Mouse (Mus musculus): ENCODE data around the gene Raly. TPM values are rescaled to one million over a fixed set of nuclear protein-coding genes. Genes with fewer than 3 reads are reported as not detected.

Raly gene
- 202 TPM for polyA plus RNA-seq (2014; fragmentation: Illumina TruSeq; extraction: RNeasy Lipid Tissue Mini Kit (QIAGEN cat#74804))

DNA sequence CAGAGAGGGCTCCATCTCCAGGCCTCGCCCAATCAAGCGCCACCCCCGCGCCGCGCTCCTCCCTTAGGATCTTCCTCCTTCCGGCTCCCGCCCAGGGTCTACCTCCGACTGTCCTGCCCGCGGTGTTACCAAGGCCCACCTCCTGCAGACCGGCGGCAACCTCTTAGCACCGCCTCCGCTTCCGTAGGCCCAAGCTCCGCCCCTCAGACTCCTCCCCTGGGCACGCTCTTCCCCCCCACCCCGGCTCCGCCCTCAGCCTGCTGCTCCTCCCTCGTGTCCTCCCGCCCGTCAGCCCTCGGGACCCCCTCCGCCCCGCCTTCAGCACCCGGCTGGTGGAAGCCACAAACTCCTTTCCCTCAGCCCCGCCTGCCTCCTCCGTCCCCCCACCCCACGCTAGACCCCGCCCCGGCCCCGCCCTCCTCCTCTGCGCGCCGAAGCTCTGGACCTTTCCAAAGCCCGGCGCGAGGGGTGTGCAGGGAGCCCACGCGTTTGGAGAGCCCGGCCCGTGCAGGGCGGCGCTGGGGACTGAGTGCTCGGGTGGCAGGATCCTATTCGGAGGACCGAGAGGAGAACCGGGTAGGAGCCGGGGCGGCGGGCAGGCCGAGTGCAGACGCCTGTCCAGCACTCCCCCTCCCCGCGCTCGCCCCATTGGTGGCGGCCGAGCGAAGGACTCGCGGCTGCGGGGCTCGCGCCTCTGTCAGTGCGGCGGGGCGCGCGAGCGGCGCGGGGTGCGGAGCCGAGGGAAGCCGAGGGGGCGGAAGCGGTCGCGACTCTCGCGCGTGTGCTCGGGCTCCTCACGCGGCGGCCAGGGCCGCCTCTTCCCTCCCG lies at the start of gene Raly, which contains the start of gene a:
Gene Raly (plus strand): TSS at position 441 of the 828 bp plus-strand sequence.
Gene a (plus strand): TSS at position 747 of the 828 bp plus-strand sequence.

DNA sequence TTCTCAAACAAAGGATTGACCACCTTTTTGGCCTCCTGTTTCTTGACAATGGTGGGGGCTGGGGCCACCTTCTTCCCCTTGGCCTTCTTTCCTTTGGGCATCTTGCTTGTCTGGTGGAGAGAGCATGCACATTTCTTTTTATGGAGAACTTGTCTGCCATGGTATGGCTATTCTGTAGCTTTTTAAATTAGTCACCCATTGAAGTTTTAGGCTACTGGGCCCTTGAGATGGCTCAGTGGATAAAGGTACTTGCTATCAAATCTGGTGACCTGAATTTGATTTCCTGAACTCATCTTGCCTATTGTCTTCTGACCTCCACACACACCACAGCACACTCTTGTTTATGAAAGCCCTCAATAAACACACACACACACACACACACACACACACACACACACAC lies 21.0 kb upstream of the Raly start, which contains the start of gene Gm14214:
Gene Gm14214 (minus strand): TSS at position 101 of the 400 bp plus-strand sequence.

DNA sequence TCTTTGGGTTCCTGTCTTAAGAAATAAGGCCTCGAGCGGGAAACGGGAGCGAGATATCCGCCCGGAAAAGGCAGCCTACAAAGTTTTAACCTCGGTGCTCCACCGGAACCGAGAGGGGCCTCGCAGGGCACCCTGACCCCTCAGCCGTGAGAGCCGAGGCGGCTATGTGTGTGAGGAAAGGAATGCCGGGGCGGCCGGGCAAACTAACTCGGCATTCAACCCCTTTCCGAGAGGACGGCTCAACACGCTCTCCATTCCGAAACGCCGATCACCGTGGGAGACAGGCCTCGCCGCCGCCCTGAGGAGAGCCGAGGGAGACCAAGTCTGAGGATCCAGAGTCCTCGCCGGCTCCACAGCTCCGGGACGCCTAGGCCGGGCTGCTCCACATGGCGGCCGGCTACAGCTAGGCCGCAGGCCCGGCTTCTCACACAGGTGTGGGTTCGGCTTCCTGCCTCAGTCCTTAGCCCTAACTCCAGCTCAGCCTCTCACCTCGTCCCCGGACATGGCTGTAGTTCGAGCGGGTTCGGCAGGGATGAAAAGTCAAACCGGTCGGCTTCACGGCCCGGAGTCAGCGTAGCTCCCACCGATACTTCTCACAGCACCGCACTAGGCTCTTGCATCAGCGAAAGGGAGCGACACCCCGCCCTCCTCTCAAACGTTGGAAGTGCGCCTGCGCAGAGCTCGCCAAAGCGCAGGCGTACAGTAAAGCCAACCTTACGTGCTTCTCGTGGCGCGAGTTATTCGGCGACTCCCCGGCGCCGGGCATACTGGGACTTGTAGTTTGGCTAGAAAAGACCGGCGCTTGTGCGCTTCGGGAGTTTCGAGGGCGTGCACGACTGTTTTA lies 101.5 kb downstream of the Raly start, which contains the start of gene Eif2s2:
Gene Eif2s2 (minus strand): TSS at position 735 of the 844 bp plus-strand sequence.

Other genes with a start within 250 kb of the Raly start
- gene 1700003F12Rik, start 244.0 kb upstream of the Raly start, polyA plus RNA-seq (2014; fragmentation: Illumina TruSeq; extraction: RNeasy Lipid Tissue Mini Kit (QIAGEN cat#74804)) = not detected
- not detected for gene Actl10, start 239.3 kb upstream of the Raly start, polyA plus RNA-seq (2014; fragmentation: Illumina TruSeq; extraction: RNeasy Lipid Tissue Mini Kit (QIAGEN cat#74804))
- gene Necab3, start 232.2 kb upstream of the Raly start, polyA plus RNA-seq (2014; fragmentation: Illumina TruSeq; extraction: RNeasy Lipid Tissue Mini Kit (QIAGEN cat#74804)) = not detected
- 0.17 TPM for gene E2f1, start 221.2 kb upstream of the Raly start, polyA plus RNA-seq (2014; fragmentation: Illumina TruSeq; extraction: RNeasy Lipid Tissue Mini Kit (QIAGEN cat#74804))
- gene Pxmp4, start 187.4 kb upstream of the Raly start, polyA plus RNA-seq (2014; fragmentation: Illumina TruSeq; extraction: RNeasy Lipid Tissue Mini Kit (QIAGEN cat#74804)) = 6.0 TPM
- gene Zfp341, start 177.8 kb upstream of the Raly start, polyA plus RNA-seq (2014; fragmentation: Illumina TruSeq; extraction: RNeasy Lipid Tissue Mini Kit (QIAGEN cat#74804)) = 0.23 TPM
- gene 4930519P11Rik, start 177.7 kb upstream of the Raly start, polyA plus RNA-seq (2014; fragmentation: Illumina TruSeq; extraction: RNeasy Lipid Tissue Mini Kit (QIAGEN cat#74804)) = not detected
- gene Chmp4b, start 139.4 kb upstream of the Raly start, polyA plus RNA-seq (2014; fragmentation: Illumina TruSeq; extraction: RNeasy Lipid Tissue Mini Kit (QIAGEN cat#74804)) = 73.3 TPM
- not detected for gene Gm14214, start 21.1 kb upstream of the Raly start, polyA plus RNA-seq (2014; fragmentation: Illumina TruSeq; extraction: RNeasy Lipid Tissue Mini Kit (QIAGEN cat#74804))
- not detected for gene a, start 306 bp downstream of the Raly start, polyA plus RNA-seq (2014; fragmentation: Illumina TruSeq; extraction: RNeasy Lipid Tissue Mini Kit (QIAGEN cat#74804))
- gene Eif2s2, start 101.8 kb downstream of the Raly start, polyA plus RNA-seq (2014; fragmentation: Illumina TruSeq; extraction: RNeasy Lipid Tissue Mini Kit (QIAGEN cat#74804)) = 456 TPM
- 14.2 TPM for gene Gm14226, start 227.2 kb downstream of the Raly start, polyA plus RNA-seq (2014; fragmentation: Illumina TruSeq; extraction: RNeasy Lipid Tissue Mini Kit (QIAGEN cat#74804))